Mouse (Mus musculus): ENCODE results near the gene Hand2.

The Hand2 gene

GRCm38 (mm10) chr8:57324671-57325070, 3.9 kb downstream of the Hand2 start:
- no peak for DNase-seq (ENCODE audit: low spot score in 2 of 2)

- no peak for DNase-seq (ENCODE audit: low spot score in 2 of 2)
Observed at GRCm38 (mm10) chr8:57325111-57325891, 4.5 kb downstream of the Hand2 start.

GRCm38 (mm10) chr8:57326091-57327065, 5.6 kb downstream of the Hand2 start:
- no peak for DNase-seq (ENCODE audit: low spot score in 2 of 2)

- DNase-seq (ENCODE audit: low spot score in 2 of 2), result no peak
Observed at GRCm38 (mm10) chr8:57327281-57328160, 6.7 kb downstream of the Hand2 start.

GRCm38 (mm10) chr8:57328161-57328920, 7.6 kb downstream of the Hand2 start:
- peak; percentile 86 to 90 for DNase-seq (ENCODE audit: low spot score in 2 of 2)

- peak in 1 of 2 experiments; percentile 83 for DNase-seq (ENCODE audit: low spot score in 2 of 2)
Observed at GRCm38 (mm10) chr8:57328931-57329341, 8.2 kb downstream of the Hand2 start.

GRCm38 (mm10) chr8:57330106-57330505, 9.3 kb downstream of the Hand2 start:
- no peak for DNase-seq (ENCODE audit: low spot score in 2 of 2)

- DNase-seq (ENCODE audit: low spot score in 2 of 2), result no peak
Observed at GRCm38 (mm10) chr8:57331727-57332630, 11.2 kb downstream of the Hand2 start.

GRCm38 (mm10) chr8:57332676-57333482, 12.1 kb downstream of the Hand2 start:
- no peak for DNase-seq (ENCODE audit: low spot score in 2 of 2)

GRCm38 (mm10) chr8:57333483-57333770, 12.6 kb downstream of the Hand2 start:
- DNase-seq (ENCODE audit: low spot score in 2 of 2), result no peak

GRCm38 (mm10) chr8:57333795-57334551, 13.2 kb downstream of the Hand2 start:
- DNase-seq (ENCODE audit: low spot score in 2 of 2), result no peak

- no peak for DNase-seq (ENCODE audit: low spot score in 2 of 2)
Observed at GRCm38 (mm10) chr8:57334714-57335113, 13.9 kb downstream of the Hand2 start.

GRCm38 (mm10) chr8:57337271-57338030, 16.7 kb downstream of the Hand2 start:
- DNase-seq (ENCODE audit: low spot score in 2 of 2), result no peak

GRCm38 (mm10) chr8:57339711-57340650, 19.2 kb downstream of the Hand2 start:
- no peak for DNase-seq (ENCODE audit: low spot score in 2 of 2)

GRCm38 (mm10) chr8:57340840-57341540, 20.2 kb downstream of the Hand2 start:
- DNase-seq (ENCODE audit: low spot score in 2 of 2), result peak in 1 of 2 experiments; percentile 61

- DNase-seq (ENCODE audit: low spot score in 2 of 2), result no peak
Observed at GRCm38 (mm10) chr8:57341541-57341840, 20.7 kb downstream of the Hand2 start.
